Mouse (Mus musculus): ENCODE measurements around the gene Olfr649. TPM values are rescaled to one million over a fixed set of nuclear protein-coding genes. Genes with fewer than 3 reads are reported as not detected.

Gene Olfr649
- polyA plus RNA-seq, 1 experiment from 2014 or later = not detected

DNA sequence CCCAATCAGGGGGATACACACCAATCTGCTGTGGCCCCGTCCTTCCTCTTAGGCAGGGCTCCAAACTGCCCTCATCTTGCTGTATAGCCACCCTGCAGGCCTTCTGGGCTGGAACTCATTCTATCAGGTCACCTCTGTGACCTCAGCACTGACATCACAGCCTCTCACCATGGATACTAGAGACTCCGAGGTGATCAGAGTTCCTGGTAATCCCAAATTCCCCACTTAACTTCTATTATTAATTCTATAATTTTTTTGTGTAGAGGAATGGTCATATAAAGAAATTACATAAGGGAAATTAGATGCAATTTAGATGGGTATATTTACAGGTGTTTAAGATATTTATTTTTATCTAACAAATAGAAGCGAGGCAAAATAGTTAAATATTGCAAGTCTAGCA lies 52.6 kb downstream of the Olfr649 start, which contains the start of gene Ubqln3:
TSS of gene Ubqln3 (minus strand) at position 101 of the 400 bp plus-strand sequence.
- H3K9me3 ChIP-seq (ENCODE audit: low read length) = no peaks in the 10 kb centered on the region
- no peak within 1 kb of the TSS for H3K27ac ChIP-seq (ENCODE audit: low read depth)
- H3K4me2 ChIP-seq (ENCODE audit: low read depth, low read length) = no peak within 1 kb of the TSS
- H3K9ac ChIP-seq (replicated peaks) = no peak within 1 kb of the TSS
- WGBS (ENCODE audit: insufficient replicate concordance) = 70% methylated on average over 3 of the region's 3 CpGs
- H3K4me1 ChIP-seq (ENCODE audit: insufficient read depth) = no peaks in the 10 kb centered on the region
- no peak for ATAC-seq
- no peak within 1 kb of the TSS for H3K4me3 ChIP-seq (ENCODE audit: low read depth, low read length)
- H3K36me3 ChIP-seq (replicated peaks; ENCODE audit: insufficient read depth, low read length) = no peaks in the 10 kb centered on the region
- H3K27me3 ChIP-seq (ENCODE audit: insufficient read depth, low read length) = no peaks in the 10 kb centered on the region
- no peak for DNase-seq
- no peak for TF ChIP-seq EP300 (IDR thresholded peaks at IDR 0.05; ENCODE audit: low read depth)
- TF ChIP-seq CTCF (IDR thresholded peaks at IDR 0.05; ENCODE audit: low read depth) = no peak

Other genes with a start within 250 kb of the Olfr649 start
- not detected in 2 replicates for gene Olfr635, start 224.8 kb downstream of the Olfr649 start, polyA plus RNA-seq (2015; fragmentation: Nextera tagmentation; extraction: Ambion mirVana)
- gene Olfr638, start 197.2 kb downstream of the Olfr649 start, polyA plus RNA-seq (2015; fragmentation: Nextera tagmentation; extraction: Ambion mirVana) = not detected in 2 replicates
- gene Olfr639, start 178.7 kb downstream of the Olfr649 start, polyA plus RNA-seq (2015; fragmentation: Nextera tagmentation; extraction: Ambion mirVana) = not detected in 2 replicates
- not detected in 2 replicates for gene Olfr640, start 170.4 kb downstream of the Olfr649 start, polyA plus RNA-seq (2015; fragmentation: Nextera tagmentation; extraction: Ambion mirVana)
- gene Olfr641, start 160.5 kb downstream of the Olfr649 start, polyA plus RNA-seq (2015; fragmentation: Nextera tagmentation; extraction: Ambion mirVana) = not detected in 2 replicates
- gene Olfr642, start 143.3 kb downstream of the Olfr649 start, polyA plus RNA-seq (2015; fragmentation: Nextera tagmentation; extraction: Ambion mirVana) = not detected in 2 replicates
- gene 4930516K23Rik, start 134.5 kb downstream of the Olfr649 start, polyA plus RNA-seq (2015; fragmentation: Nextera tagmentation; extraction: Ambion mirVana) = not detected in 2 replicates
- not detected in 2 replicates for gene Olfr644, start 124.1 kb downstream of the Olfr649 start, polyA plus RNA-seq (2015; fragmentation: Nextera tagmentation; extraction: Ambion mirVana)
- gene Olfr645, start 110.5 kb downstream of the Olfr649 start, polyA plus RNA-seq (2015; fragmentation: Nextera tagmentation; extraction: Ambion mirVana) = not detected in 2 replicates
- gene Olfr646, start 91.1 kb downstream of the Olfr649 start, polyA plus RNA-seq (2015; fragmentation: Nextera tagmentation; extraction: Ambion mirVana) = not detected in 2 replicates
- gene Ubqln5, start 66.2 kb downstream of the Olfr649 start, polyA plus RNA-seq (2015; fragmentation: Nextera tagmentation; extraction: Ambion mirVana) = not detected in 2 replicates
- not detected in 2 replicates for gene Olfr643, start 58.6 kb downstream of the Olfr649 start, polyA plus RNA-seq (2015; fragmentation: Nextera tagmentation; extraction: Ambion mirVana)
- gene Ubqln3, start 52.7 kb downstream of the Olfr649 start, polyA plus RNA-seq (2015; fragmentation: Nextera tagmentation; extraction: Ambion mirVana) = not detected in 2 replicates
- gene Ubqlnl, start 45.4 kb downstream of the Olfr649 start, polyA plus RNA-seq (2015; fragmentation: Nextera tagmentation; extraction: Ambion mirVana) = not detected in 2 replicates
- gene Olfm5, start 31.2 kb downstream of the Olfr649 start, polyA plus RNA-seq (2015; fragmentation: Nextera tagmentation; extraction: Ambion mirVana) = not detected in 2 replicates
- gene Olfr648, start 12.6 kb downstream of the Olfr649 start, polyA plus RNA-seq (2015; fragmentation: Nextera tagmentation; extraction: Ambion mirVana) = not detected in 2 replicates
- gene Trim6, start 22.8 kb upstream of the Olfr649 start, polyA plus RNA-seq (2015; fragmentation: Nextera tagmentation; extraction: Ambion mirVana) = 0.25 and 0.27 TPM in 2 replicates
- gene Trim34a, start 48.5 kb upstream of the Olfr649 start, polyA plus RNA-seq (2015; fragmentation: Nextera tagmentation; extraction: Ambion mirVana) = 2.6 and 2.8 TPM in 2 replicates
- gene Trim5, start 92.1 kb upstream of the Olfr649 start, polyA plus RNA-seq (2015; fragmentation: Nextera tagmentation; extraction: Ambion mirVana) = 0.63 and 0.92 TPM in 2 replicates
- gene Trim12a, start 119.5 kb upstream of the Olfr649 start, polyA plus RNA-seq (2015; fragmentation: Nextera tagmentation; extraction: Ambion mirVana) = 5.7 and 6.7 TPM in 2 replicates
- 0.24 TPM in 1 of 2 replicates, not detected in the other for gene Trim34b, start 133.5 kb upstream of the Olfr649 start, polyA plus RNA-seq (2015; fragmentation: Nextera tagmentation; extraction: Ambion mirVana)
- gene Trim12c, start 157.4 kb upstream of the Olfr649 start, polyA plus RNA-seq (2015; fragmentation: Nextera tagmentation; extraction: Ambion mirVana) = 1.8 and 1.9 TPM in 2 replicates
- 0.49 and 0.53 TPM in 2 replicates for gene Trim30b, start 173.9 kb upstream of the Olfr649 start, polyA plus RNA-seq (2015; fragmentation: Nextera tagmentation; extraction: Ambion mirVana)
- gene Trim30c, start 204.9 kb upstream of the Olfr649 start, polyA plus RNA-seq (2015; fragmentation: Nextera tagmentation; extraction: Ambion mirVana) = 0.38 and 0.50 TPM in 2 replicates